Mouse (Mus musculus) midbrain, embryonic 15.5 days (tissue): ENCODE measurements at regions not wholly inside any gene's neighbourhood (a gene's known extent, or its start where the extent isn't known, plus 50 kb on each side); places are given as distances from the start of the nearest gene placed in this dataset.
"Not testable (repeated sequence)": the region's sequence is repeated elsewhere in the genome, so short reads cannot be mapped to it uniquely, and the experiment has no call there.

Source experiments
- ATAC-seq: fragments of 200-750 bp; cut with Nextera tagmentation; replicated peaks from 2 replicates; pipeline ENCODE4 v1.8.0; 2017; ENCODE audit warnings: moderate TSS enrichment
- H3K27ac ChIP-seq: fragments of 300-500 bp; sonication (generic); 2 replicates; pipeline ENCODE4 v1.5.1; 2015; ENCODE audit warnings: mild to moderate bottlenecking, inconsistent platforms
- H3K27me3 ChIP-seq: fragments of 300-500 bp; sonication (generic); replicated peaks from 2 replicates; pipeline ENCODE4 v1.6.1; 2015; ENCODE audit warnings: inconsistent platforms
- H3K36me3 ChIP-seq: fragments of 300-500 bp; sonication (generic); replicated peaks from 2 replicates; pipeline ENCODE4 v1.6.1; 2015; ENCODE audit warnings: inconsistent platforms
- H3K4me1 ChIP-seq: fragments of 300-500 bp; sonication (generic); 2 replicates; pipeline ENCODE4 v1.6.1; 2015; ENCODE audit warnings: inconsistent platforms
- H3K4me2 ChIP-seq: fragments of 300-500 bp; sonication (generic); 2 replicates; pipeline ENCODE4 v1.6.1; 2015; ENCODE audit warnings: inconsistent platforms, mild to moderate bottlenecking, moderate library complexity
- H3K4me3 ChIP-seq: fragments of 300-500 bp; sonication (generic); 2 replicates; pipeline ENCODE4 v1.5.1; 2015; ENCODE audit warnings: mild to moderate bottlenecking, inconsistent platforms
- H3K9ac ChIP-seq: fragments of 300-500 bp; sonication (generic); 2 replicates; pipeline ENCODE4 v1.6.1; 2015; ENCODE audit warnings: mild to moderate bottlenecking, inconsistent platforms
- H3K9me3 ChIP-seq: fragments of 300-500 bp; sonication (generic); 2 replicates; pipeline ENCODE4 v1.6.1; 2016; ENCODE audit warnings: inconsistent platforms
- WGBS: fragments of 180-500 bp; shearing (Covaris S2); methylation state at CpG from one replicate; pipeline ENCODE4 v1.1.7; 2015; ENCODE audit warnings: mixed read lengths; 5-methylcytosine and 5-hydroxymethylcytosine counted together

DNA sequence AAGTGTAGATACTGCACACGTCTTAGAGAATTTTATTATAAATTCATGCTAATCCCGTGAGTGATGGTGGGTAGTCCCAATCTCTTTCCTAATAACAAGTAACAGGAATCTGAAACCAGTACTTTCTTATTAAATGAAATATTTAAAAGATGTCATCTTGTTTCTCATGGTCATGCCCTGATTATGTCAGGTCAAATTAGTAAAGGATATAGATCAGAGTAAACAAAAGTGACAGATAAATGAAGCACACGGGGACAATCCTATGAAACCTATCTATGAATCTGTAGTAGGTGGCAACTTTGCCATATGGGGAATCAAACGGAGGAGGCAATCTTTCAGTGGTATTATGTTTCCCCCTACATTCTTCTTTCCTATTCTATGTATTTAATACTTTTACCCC, 794.0 kb upstream of the Kirrel3 start:
- Histone ChIP-seq H3K9ac (no peak overlapping the region), H3K36me3 (no peaks in the 10 kb centered on the region), H3K4me1 (no peaks in the 10 kb centered on the region), H3K27ac (no peak overlapping the region), H3K4me2 (no peak overlapping the region), H3K27me3 (no peaks in the 10 kb centered on the region), H3K4me3 (no peak overlapping the region), H3K9me3 (no peaks in the 10 kb centered on the region)
- WGBS = 68% methylated on average over 4 of the region's 4 CpGs
- ATAC-seq = no peak

DNA sequence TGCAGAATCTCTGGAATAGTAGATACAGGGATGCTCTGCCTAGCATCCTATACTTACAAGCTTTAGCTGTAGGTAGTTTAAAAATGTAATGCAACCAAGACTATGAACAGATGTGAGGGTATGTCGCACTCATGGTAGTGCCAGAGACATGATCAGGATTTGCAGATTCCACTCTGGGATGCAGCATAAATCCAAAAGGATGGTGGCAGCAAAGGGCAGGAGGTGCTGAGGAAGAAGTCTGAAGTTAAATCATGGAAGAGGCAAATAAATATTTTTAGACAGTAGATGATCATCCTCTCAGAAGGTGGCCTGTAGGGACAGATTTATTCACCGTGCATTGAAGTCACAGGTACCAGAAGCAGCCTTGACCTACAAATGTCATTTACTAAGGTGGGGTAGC, 768.1 kb upstream of the Kirrel3 start:
- ATAC-seq = no peak
- WGBS = 88% methylated on average over 2 of the region's 2 CpGs

DNA sequence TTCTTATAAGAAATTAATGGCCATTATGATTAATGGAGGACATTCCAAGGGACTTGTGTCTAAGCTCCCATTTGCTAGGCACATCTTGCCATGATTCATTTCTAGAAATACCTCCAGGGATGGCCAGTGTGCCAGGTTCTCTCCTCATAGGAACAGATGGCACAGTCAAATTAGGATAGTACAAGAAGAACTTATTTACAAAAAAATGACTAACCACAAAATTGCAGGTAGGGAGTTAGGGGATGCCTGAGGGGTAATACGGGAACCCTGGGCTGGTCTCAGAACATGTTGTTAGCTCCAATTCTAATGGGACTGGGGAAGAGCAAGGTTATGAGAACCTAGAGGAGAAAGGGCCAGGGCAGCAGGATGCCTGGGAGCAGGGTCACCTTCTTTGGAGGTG, 760.9 kb upstream of the Kirrel3 start:
- H3K4me1 ChIP-seq = no peaks in the 10 kb centered on the region
- H3K9ac ChIP-seq = no peak overlapping the region
- H3K27me3 ChIP-seq = no peaks in the 10 kb centered on the region
- ATAC-seq = no peak
- no peak overlapping the region for H3K27ac ChIP-seq
- H3K4me3 ChIP-seq = no peak overlapping the region
- no peaks in the 10 kb centered on the region for H3K36me3 ChIP-seq
- H3K9me3 ChIP-seq = no peaks in the 10 kb centered on the region
- 90% methylated on average over 1 of the region's 1 CpGs for WGBS
- no peak overlapping the region for H3K4me2 ChIP-seq

More for the DNA sequence above, 768.1 kb upstream of the Kirrel3 start:
- H3K4me1 ChIP-seq = no peaks in the 10 kb centered on the region
- no peak overlapping the region for H3K9ac ChIP-seq
- H3K36me3 ChIP-seq = no peaks in the 10 kb centered on the region
- H3K4me3 ChIP-seq = no peak overlapping the region
- no peak overlapping the region for H3K27ac ChIP-seq
- no peaks in the 10 kb centered on the region for H3K27me3 ChIP-seq
- H3K4me2 ChIP-seq = no peak overlapping the region
- no peaks in the 10 kb centered on the region for H3K9me3 ChIP-seq

DNA sequence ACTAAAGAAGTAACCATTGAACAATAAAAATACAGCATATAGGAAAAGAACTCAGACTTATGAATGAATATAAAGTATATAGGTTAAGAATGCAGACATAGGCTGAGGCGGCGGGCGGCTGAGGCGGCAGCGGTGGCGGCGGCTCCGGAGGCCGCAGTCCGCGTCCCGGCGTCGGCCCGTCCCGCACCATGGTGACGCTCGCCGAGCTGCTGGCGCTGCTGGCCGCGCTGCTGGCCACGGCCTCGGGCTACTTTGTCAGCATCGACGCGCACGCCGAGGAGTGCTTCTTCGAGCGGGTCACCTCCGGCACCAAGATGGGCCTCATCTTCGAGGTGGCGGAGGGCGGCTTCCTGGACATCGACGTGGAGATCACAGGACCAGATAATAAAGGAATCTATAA, 757.6 kb upstream of the Kirrel3 start:
- not testable (repeated sequence) for H3K4me3 ChIP-seq, H3K4me1 ChIP-seq, H3K9ac ChIP-seq, H3K9me3 ChIP-seq, H3K4me2 ChIP-seq, H3K27ac ChIP-seq, ATAC-seq, H3K27me3 ChIP-seq, H3K36me3 ChIP-seq
- WGBS = 88% methylated on average over 24 of the region's 37 CpGs

DNA sequence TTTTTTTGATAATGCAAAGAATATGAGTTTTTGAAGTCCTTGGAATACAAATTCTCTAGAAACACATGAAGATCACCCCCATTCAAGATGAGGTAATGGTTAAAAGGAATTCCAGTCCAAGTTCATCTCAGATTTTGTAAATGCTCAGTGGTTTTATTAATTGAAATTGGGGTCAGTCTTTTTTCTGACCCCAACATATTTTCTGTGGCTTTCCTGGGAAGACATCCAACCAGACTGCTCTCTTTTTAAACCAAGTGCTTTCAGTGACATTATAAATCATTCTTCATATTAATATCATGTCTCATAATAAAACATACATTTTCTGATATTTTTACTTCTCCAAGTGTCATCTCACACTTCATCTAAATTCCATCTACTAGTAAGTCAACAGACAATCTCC, 725.0 kb upstream of the Kirrel3 start:
- no peaks in the 10 kb centered on the region for H3K27me3 ChIP-seq
- no peak overlapping the region for H3K4me2 ChIP-seq
- H3K9ac ChIP-seq = no peak overlapping the region
- no peaks in the 10 kb centered on the region for H3K4me1 ChIP-seq
- no peaks in the 10 kb centered on the region for H3K36me3 ChIP-seq
- H3K9me3 ChIP-seq = no peaks in the 10 kb centered on the region
- no peak for ATAC-seq
- H3K27ac ChIP-seq = no peak overlapping the region
- H3K4me3 ChIP-seq = no peak overlapping the region

DNA sequence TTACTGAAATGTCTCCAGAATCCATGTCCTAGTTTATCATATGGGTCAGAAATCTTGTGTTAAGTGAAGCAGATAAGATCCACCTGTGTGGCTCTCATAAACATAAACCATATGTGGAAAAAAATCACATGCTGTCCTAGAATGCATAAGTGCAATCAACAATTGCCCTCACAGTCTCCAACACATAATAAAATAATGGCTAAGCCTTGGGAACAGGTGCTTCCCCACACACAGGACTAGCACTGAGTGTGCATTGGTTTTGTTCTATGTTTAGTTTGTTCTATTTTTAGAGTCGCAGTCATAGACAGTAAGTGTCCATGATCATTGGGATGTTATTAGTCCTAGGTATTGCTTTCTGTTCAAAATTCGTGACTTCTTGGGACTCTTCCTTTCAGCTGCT, 719.5 kb upstream of the Kirrel3 start:
- no peaks in the 10 kb centered on the region for H3K36me3 ChIP-seq
- no peak overlapping the region for H3K27ac ChIP-seq
- H3K4me2 ChIP-seq = no peak overlapping the region
- no peaks in the 10 kb centered on the region for H3K4me1 ChIP-seq
- H3K4me3 ChIP-seq = no peak overlapping the region
- no peaks in the 10 kb centered on the region for H3K9me3 ChIP-seq
- no peaks in the 10 kb centered on the region for H3K27me3 ChIP-seq
- 76% methylated on average over 2 of the region's 2 CpGs for WGBS
- ATAC-seq = no peak
- no peak overlapping the region for H3K9ac ChIP-seq

DNA sequence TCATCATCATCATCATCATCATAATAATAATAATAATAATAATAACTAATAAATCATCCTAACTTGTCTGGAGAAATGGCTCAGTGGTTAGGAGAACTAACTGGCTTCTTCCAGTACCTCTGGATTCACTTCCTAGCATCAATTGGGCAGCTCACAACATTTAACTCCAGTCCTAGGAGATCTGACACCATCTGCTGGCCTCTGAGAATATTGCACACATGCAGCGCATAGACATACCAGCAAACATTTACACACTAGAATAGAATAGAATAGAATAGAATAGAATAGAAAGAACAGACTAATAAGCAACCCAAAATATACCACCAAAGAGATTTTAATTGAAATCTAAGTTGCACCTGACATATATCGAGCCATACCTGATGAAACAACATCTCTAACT, 715.9 kb upstream of the Kirrel3 start:
- 88% methylated on average over 2 of the region's 2 CpGs for WGBS
- H3K4me2 ChIP-seq = no peak overlapping the region
- H3K9me3 ChIP-seq = no peaks in the 10 kb centered on the region
- no peaks in the 10 kb centered on the region for H3K4me1 ChIP-seq
- ATAC-seq = no peak
- no peaks in the 10 kb centered on the region for H3K36me3 ChIP-seq
- no peaks in the 10 kb centered on the region for H3K27me3 ChIP-seq
- no peak overlapping the region for H3K4me3 ChIP-seq
- H3K27ac ChIP-seq = no peak overlapping the region
- no peak overlapping the region for H3K9ac ChIP-seq

DNA sequence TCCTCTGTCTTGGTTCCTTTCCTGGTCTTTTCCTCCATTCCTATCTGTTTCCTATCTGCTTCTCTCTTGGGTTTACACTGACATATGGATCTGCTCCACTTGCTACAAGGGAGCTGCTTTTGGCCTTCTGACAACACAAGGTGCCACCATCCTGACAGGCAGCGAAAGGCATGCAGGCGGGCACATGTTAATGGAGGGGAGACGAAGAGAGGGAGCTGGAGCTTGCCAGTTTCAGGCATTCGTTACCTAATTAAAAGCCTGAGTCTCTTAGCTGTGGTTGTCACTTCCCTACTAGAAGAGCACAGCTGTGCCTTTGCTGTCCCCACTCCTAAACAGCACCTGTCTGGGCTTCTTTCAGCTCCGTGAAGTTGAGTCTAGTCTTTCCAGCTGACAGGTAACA, 711.5 kb upstream of the Kirrel3 start:
- no peak overlapping the region for H3K4me3 ChIP-seq
- no peaks in the 10 kb centered on the region for H3K36me3 ChIP-seq
- H3K9me3 ChIP-seq = no peaks in the 10 kb centered on the region
- ATAC-seq = no peak
- no peaks in the 10 kb centered on the region for H3K27me3 ChIP-seq
- 67% methylated on average over 5 of the region's 5 CpGs for WGBS
- no peak overlapping the region for H3K27ac ChIP-seq
- H3K4me1 ChIP-seq = no peaks in the 10 kb centered on the region
- no peak overlapping the region for H3K4me2 ChIP-seq
- no peak overlapping the region for H3K9ac ChIP-seq

DNA sequence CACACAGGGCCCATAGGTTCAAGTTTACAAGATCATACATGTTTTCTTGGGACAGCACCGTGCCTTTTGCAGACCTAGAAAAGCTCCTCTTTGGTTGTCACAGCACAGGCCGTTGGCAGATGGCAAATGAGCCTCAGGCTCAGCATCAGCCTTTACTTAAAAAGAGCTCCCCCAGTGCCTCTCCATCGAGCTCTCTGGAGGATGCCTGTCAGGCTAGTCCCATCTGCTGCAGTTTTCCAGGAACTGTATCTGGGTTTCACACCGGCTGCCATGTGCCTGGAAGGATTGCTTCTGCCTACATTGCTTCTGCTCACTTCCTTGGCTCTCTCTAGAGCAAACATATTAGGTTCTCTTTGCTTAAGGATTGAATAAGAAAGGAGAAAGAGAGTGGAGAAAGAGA, 695.1 kb upstream of the Kirrel3 start:
- Histone ChIP-seq H3K4me3 (no peak overlapping the region), H3K27ac (no peak overlapping the region), H3K36me3 (no peaks in the 10 kb centered on the region), H3K27me3 (no peaks in the 10 kb centered on the region), H3K9ac (no peak overlapping the region), H3K4me2 (no peak overlapping the region), H3K4me1 (no peaks in the 10 kb centered on the region), H3K9me3 (no peaks in the 10 kb centered on the region)
- ATAC-seq = no peak
- 63% methylated on average over 4 of the region's 4 CpGs for WGBS

DNA sequence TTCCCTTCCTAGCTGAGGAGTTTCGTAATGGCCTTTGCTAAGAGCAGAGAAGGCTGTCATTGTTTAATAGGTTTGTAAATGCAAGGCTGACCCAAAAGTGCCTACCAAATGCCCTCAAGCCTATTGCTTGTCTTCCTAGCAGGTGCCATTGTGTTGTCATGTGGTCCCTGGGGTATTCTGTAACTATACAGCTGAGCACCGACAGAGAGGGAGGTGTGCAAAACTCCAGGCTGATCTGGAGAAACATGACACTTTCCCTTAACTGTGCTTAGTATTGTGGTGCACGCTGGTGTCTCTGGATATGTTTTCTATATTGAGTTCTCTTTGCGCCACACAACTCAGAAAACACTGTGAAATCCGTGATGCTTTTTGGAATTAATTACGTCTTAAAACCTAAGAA, 685.4 kb upstream of the Kirrel3 start:
- H3K4me2 ChIP-seq = no peak overlapping the region
- H3K27me3 ChIP-seq = no peaks in the 10 kb centered on the region
- H3K9me3 ChIP-seq = no peaks in the 10 kb centered on the region
- no peak overlapping the region for H3K4me3 ChIP-seq
- H3K27ac ChIP-seq = no peak overlapping the region
- WGBS = 75% methylated on average over 6 of the region's 6 CpGs
- no peaks in the 10 kb centered on the region for H3K4me1 ChIP-seq
- ATAC-seq = no peak
- H3K9ac ChIP-seq = no peak overlapping the region
- no peaks in the 10 kb centered on the region for H3K36me3 ChIP-seq

DNA sequence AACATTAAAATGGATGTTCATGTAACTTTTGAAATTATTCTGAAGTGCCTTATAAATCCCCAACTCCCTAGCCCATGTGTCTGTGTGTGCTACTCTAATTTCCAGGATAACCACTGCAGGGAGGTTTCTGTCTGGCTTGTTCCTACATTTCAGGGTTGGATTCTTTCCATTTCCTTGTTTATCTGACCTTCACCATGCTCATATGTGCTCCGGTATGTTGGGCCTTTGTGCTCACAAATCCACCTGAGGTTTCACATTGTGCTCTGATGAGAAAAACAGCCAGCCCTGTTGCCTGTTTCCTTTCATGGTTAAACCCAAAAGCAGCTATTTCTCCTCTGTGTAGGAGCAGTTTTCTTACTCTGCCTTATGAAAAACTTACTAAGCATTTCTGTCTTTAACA, 684.9 kb upstream of the Kirrel3 start:
- no peaks in the 10 kb centered on the region for H3K4me1 ChIP-seq
- ATAC-seq = no peak
- H3K27ac ChIP-seq = no peak overlapping the region
- H3K9me3 ChIP-seq = no peaks in the 10 kb centered on the region
- H3K4me2 ChIP-seq = no peak overlapping the region
- H3K4me3 ChIP-seq = no peak overlapping the region
- H3K27me3 ChIP-seq = no peaks in the 10 kb centered on the region
- 58% methylated on average over 1 of the region's 1 CpGs for WGBS
- no peaks in the 10 kb centered on the region for H3K36me3 ChIP-seq
- no peak overlapping the region for H3K9ac ChIP-seq

DNA sequence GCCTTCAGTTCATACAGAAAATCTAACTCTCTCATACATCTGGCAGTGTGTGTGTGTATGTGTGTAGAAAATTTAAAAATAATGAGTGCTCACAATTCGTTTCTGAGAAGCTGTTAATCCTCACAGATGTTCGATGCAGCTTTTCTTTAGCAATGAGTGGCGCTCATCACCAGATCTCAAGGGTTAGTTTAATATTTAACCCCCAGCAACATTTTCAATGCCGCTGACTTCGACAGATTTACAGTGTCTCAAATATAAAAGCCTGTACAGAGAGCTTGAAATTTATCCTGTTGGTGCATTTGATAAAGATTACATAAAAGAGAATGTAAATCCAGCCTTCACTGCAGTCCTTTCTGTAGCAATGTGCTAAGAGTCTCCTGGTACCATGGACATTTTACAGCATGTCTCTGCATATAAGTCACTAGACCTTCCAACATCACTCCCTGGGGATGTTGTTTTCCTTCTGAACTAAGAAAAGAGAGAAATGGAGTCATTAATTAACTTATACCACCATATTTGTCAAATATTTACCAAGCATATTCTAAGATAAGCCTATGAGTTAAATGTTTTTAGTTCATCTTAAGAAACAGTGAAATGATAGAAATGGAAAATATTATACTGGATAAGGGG, 670.8 kb upstream of the Kirrel3 start:
- Histone ChIP-seq H3K27me3 (no peaks in the 10 kb centered on the region), H3K9me3 (no peaks in the 10 kb centered on the region), H3K4me3 (no peak overlapping the region), H3K4me1 (peaks cover 3% of the 10 kb centered on the region; the same call in 1 of the 2 replicates), H3K4me2 (no peak overlapping the region), H3K9ac (no peak overlapping the region), H3K27ac (no peak overlapping the region), H3K36me3 (no peaks in the 10 kb centered on the region)
- no peak for ATAC-seq
- WGBS = 54% methylated on average over 5 of the region's 5 CpGs

DNA sequence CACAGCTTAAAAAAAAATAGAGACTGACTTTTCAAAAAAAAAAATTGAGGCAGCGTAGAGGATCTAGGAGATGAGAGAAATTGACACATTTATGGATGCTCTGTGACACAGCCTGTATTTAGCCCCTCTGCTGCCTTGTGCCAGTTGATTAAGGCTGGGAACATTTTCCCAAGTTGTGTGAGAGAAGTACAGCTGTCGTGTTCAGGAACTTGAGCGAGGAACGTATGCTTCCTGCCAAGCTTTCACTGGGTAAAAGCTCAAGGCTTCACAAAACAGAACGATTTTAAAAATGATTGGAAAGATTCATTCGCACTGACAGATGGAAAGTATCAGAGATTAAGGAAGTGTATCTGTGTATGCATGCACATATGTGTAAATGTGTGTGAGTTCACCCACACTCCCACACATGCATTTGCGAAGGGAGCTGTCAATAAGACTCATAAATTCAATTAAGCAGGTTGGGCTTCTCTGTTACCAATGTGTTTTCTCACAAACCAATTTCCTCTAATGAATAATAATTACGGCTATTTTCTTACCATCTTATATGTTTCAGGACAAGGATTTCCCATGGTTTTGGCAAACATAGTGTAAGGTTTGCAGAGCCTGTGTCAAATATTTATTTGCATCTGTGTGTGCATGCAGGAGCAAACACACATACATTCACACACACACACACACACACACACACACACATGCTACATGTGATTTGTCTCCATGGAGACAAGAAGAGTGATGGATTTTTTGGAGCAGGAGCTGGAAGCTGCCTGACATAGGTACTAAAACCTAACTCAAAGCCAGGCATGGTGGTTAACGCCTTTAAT, 662.9 kb upstream of the Kirrel3 start:
- Histone ChIP-seq H3K9ac (no peak overlapping the region), H3K27ac (no peak overlapping the region), H3K36me3 (no peaks in the 10 kb centered on the region), H3K4me3 (no peak overlapping the region), H3K4me2 (no peak overlapping the region), H3K9me3 (no peaks in the 10 kb centered on the region), H3K27me3 (no peaks in the 10 kb centered on the region), H3K4me1 (no peaks in the 10 kb centered on the region)
- ATAC-seq = no peak
- 81% methylated on average over 9 of the region's 9 CpGs for WGBS
